Mouse (Mus musculus) hindbrain, postnatal 0 days (tissue): ENCODE data around the gene Mcoln2. TPM values are rescaled to one million over a fixed set of nuclear protein-coding genes. Genes with fewer than 3 reads are reported as not detected.

Experiments used
- ATAC-seq: fragments of 200-750 bp; cut with Nextera tagmentation; 2 replicates; pipeline ENCODE4 v1.8.0; 2017; ENCODE audit warnings: mild to moderate bottlenecking, moderate TSS enrichment, moderate library complexity
- DNase-seq: peaks from one replicate; pipeline ENCODE4 v3.0.0-alpha.2; 2015; ENCODE audit warnings: low spot score
- H3K27ac ChIP-seq: fragments of 300-500 bp; sonication (generic); 2 replicates; pipeline ENCODE4 v1.5.1; 2014; ENCODE audit warnings: mild to moderate bottlenecking
- H3K27me3 ChIP-seq: fragments of 300-500 bp; sonication (generic); 2 replicates; pipeline ENCODE4 v1.6.1; 2014; ENCODE audit warnings: low read length, mixed read lengths; ENCODE audit not compliant: insufficient read depth
- H3K36me3 ChIP-seq: fragments of 300-500 bp; sonication (generic); 2 replicates; pipeline ENCODE4 v1.6.1; 2014; ENCODE audit warnings: low read length, mixed read lengths; ENCODE audit not compliant: insufficient read depth
- H3K4me1 ChIP-seq: fragments of 300-500 bp; sonication (generic); 2 replicates; pipeline ENCODE4 v1.6.1; 2014; ENCODE audit warnings: antibody characterized with exemption, low read length, mixed read lengths; ENCODE audit not compliant: insufficient read depth
- H3K4me2 ChIP-seq: fragments of 300-500 bp; sonication (generic); 2 replicates; pipeline ENCODE4 v1.6.1; 2014; ENCODE audit warnings: low read depth, mild to moderate bottlenecking, low read length, moderate library complexity, mixed read lengths
- H3K4me3 ChIP-seq: fragments of 300-500 bp; sonication (generic); 2 replicates; pipeline ENCODE4 v1.5.1; 2014; ENCODE audit warnings: low read length
- H3K9ac ChIP-seq: fragments of 300-500 bp; sonication (generic); replicated peaks from 2 replicates; pipeline ENCODE4 v1.6.1; 2014; ENCODE audit warnings: mild to moderate bottlenecking, low read length, moderate library complexity, mixed read lengths
- H3K9me3 ChIP-seq: fragments of 300-500 bp; sonication (generic); 2 replicates; pipeline ENCODE4 v1.6.1; 2016; ENCODE audit warnings: low read length, mixed read lengths
- CTCF ChIP-seq: IDR thresholded peaks from 2 replicates; pipeline ENCODE4 v1.5.1; 2016; ENCODE audit warnings: antibody characterized with exemption, control low read depth, low read depth
- WGBS: fragments of 180-500 bp; shearing (Covaris S2); extraction: QIAGEN DNeasy Blood & Tissue Kit; methylation state at CpG from one replicate; pipeline ENCODE4 v1.1.7; 2014; 5-methylcytosine and 5-hydroxymethylcytosine counted together
- polyA plus RNA-seq: library from polyadenylated mRNA; unstranded; fragments of >200 nt; fragmentation: Nextera tagmentation; extraction: Ambion mirVana; gene quantifications from 2 replicates; pipeline ENCODE4 v1.2.1, GENCODE M21; 2015
- total RNA-seq: library from RNA; depleted of rRNA; stranded (reverse); fragments of >200 nt; gene quantifications from 2 replicates; pipeline ENCODE4 v1.2.3, GENCODE M21; 2014

Mcoln2 gene
- total and polyA plus RNA-seq, 2 experiments from 2014 or later = 0.33 TPM; not detected in 1

GRCm38 (mm10) chr3:146159360-146159759, 9.7 kb downstream of the Mcoln2 start:
- H3K27me3 ChIP-seq = no peaks in the 10 kb centered on the region

GRCm38 (mm10) chr3:146162197-146162596, 12.6 kb downstream of the Mcoln2 start:
- Histone ChIP-seq H3K27ac (no peak overlapping the region), H3K9ac (no peak overlapping the region), H3K4me1 (no peaks in the 10 kb centered on the region), H3K4me2 (no peak overlapping the region), H3K36me3 (no peaks in the 10 kb centered on the region), H3K27me3 (no peaks in the 10 kb centered on the region), H3K9me3 (no peaks in the 10 kb centered on the region), H3K4me3 (no peak overlapping the region)
- DNase-seq (no peak), ATAC-seq (no peak)
- WGBS = 85% methylated on average over 4 of the region's 4 CpGs
- TF ChIP-seq CTCF = no peak

More at GRCm38 (mm10) chr3:146159360-146159759, 9.7 kb downstream of the Mcoln2 start:
- Histone ChIP-seq H3K9me3 (no peaks in the 10 kb centered on the region), H3K9ac (no peak overlapping the region), H3K4me3 (no peak overlapping the region), H3K36me3 (no peaks in the 10 kb centered on the region), H3K4me1 (no peaks in the 10 kb centered on the region), H3K4me2 (no peak overlapping the region), H3K27ac (no peak overlapping the region)
- WGBS = 90% methylated on average over 2 of the region's 2 CpGs
- TF ChIP-seq CTCF = no peak
- ATAC-seq = no peak
- DNase-seq = no peak

- no peak for ATAC-seq
- Histone ChIP-seq H3K4me2 (no peak overlapping the region), H3K27me3 (no peaks in the 10 kb centered on the region), H3K36me3 (no peaks in the 10 kb centered on the region), H3K9me3 (no peaks in the 10 kb centered on the region), H3K27ac (no peak overlapping the region), H3K4me3 (no peak overlapping the region), H3K9ac (no peak overlapping the region), H3K4me1 (no peaks in the 10 kb centered on the region)
- WGBS = 92% methylated on average over 4 of the region's 4 CpGs
- no peak for DNase-seq
- TF ChIP-seq CTCF = no peak
Observed at GRCm38 (mm10) chr3:146169356-146169755, 19.7 kb downstream of the Mcoln2 start.

- H3K27ac ChIP-seq = no peak overlapping the region
- H3K36me3 ChIP-seq = no peaks in the 10 kb centered on the region
- DNase-seq = no peak
- H3K4me3 ChIP-seq = no peak overlapping the region
- WGBS = 72% methylated on average over 5 of the region's 5 CpGs
- H3K27me3 ChIP-seq = no peaks in the 10 kb centered on the region
- ATAC-seq = no peak
- H3K4me2 ChIP-seq = no peak overlapping the region
- no peak overlapping the region for H3K9ac ChIP-seq
- H3K4me1 ChIP-seq = no peaks in the 10 kb centered on the region
- TF ChIP-seq CTCF = no peak
- no peaks in the 10 kb centered on the region for H3K9me3 ChIP-seq
Observed at GRCm38 (mm10) chr3:146173030-146173429, 23.4 kb downstream of the Mcoln2 start.

GRCm38 (mm10) chr3:146174215-146174614, 24.6 kb downstream of the Mcoln2 start:
- no peaks in the 10 kb centered on the region for H3K27me3 ChIP-seq
- WGBS = 87% methylated on average over 9 of the region's 9 CpGs

GRCm38 (mm10) chr3:146177295-146177694, 27.7 kb downstream of the Mcoln2 start:
- WGBS = 82% methylated on average over 7 of the region's 7 CpGs
- no peak for DNase-seq
- no peaks in the 10 kb centered on the region for H3K9me3 ChIP-seq

More at GRCm38 (mm10) chr3:146174215-146174614, 24.6 kb downstream of the Mcoln2 start:
- no peaks in the 10 kb centered on the region for H3K4me1 ChIP-seq
- no peak for TF ChIP-seq CTCF
- H3K9me3 ChIP-seq = no peaks in the 10 kb centered on the region
- no peak overlapping the region for H3K4me2 ChIP-seq
- H3K27ac ChIP-seq = no peak overlapping the region
- no peaks in the 10 kb centered on the region for H3K36me3 ChIP-seq
- no peak for DNase-seq
- no peak for ATAC-seq
- no peak overlapping the region for H3K9ac ChIP-seq
- H3K4me3 ChIP-seq = no peak overlapping the region

GRCm38 (mm10) chr3:146177748-146178582, 28.3 kb downstream of the Mcoln2 start:
- WGBS = 4% methylated on average over 16 of the region's 16 CpGs

More at GRCm38 (mm10) chr3:146177295-146177694, 27.7 kb downstream of the Mcoln2 start:
- ATAC-seq = no peak
- Histone ChIP-seq H3K4me3 (0 out of 2 replicates have a peak overlapping the region, but pooled peaks have one; percentile 26), H3K27ac (no peak overlapping the region), H3K4me2 (0 out of 2 replicates have a peak overlapping the region, but pooled peaks have one; percentile 58), H3K27me3 (no peaks in the 10 kb centered on the region), H3K4me1 (no peaks in the 10 kb centered on the region), H3K9ac (no peak overlapping the region), H3K36me3 (no peaks in the 10 kb centered on the region)
- no peak for TF ChIP-seq CTCF

More at GRCm38 (mm10) chr3:146177748-146178582, 28.3 kb downstream of the Mcoln2 start:
- Histone ChIP-seq H3K4me2 (peak overlapping the region; percentile 58), H3K9me3 (no peaks in the 10 kb centered on the region), H3K4me1 (no peaks in the 10 kb centered on the region), H3K36me3 (no peaks in the 10 kb centered on the region), H3K9ac (peak overlapping the region; percentile 44), H3K27ac (no peak overlapping the region), H3K27me3 (no peaks in the 10 kb centered on the region), H3K4me3 (peak overlapping the region; percentile 26)
- DNase-seq (peak; percentile 92), ATAC-seq (peak; percentile 90)
- peak; percentile 84 for TF ChIP-seq CTCF
